In the genomic region with DNA sequence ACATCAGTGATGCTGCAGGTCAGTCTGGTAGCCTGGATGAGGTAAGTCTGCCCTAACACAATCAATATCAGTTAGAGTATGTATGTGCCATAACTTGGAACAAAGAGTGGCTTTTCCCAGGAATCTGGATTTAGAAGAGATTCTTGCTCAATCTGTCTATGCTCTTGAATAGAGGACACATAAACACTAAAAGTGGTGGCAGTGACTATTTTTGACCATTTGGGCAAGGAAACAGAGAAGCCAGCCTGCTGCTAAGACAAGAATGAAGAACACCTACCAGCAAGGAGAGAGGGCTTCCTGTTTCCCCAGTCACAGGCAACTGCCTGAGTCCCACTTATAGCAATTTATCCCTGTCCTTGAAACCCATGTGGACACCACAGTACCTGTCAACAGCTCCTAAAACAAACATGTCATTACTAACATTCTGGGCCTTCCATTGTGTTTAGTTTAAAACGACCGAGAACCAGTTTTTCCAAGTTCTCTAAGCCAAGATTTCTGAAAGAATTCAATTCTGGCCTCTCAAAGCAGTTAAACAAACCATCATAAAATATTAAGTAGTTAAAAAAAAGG, we compare ENCODE assay signal across 19 mouse cellular contexts. TPM values are rescaled to one million over a fixed set of nuclear protein-coding genes. Genes with fewer than 3 reads are reported as not detected.
"Had no signal": no experiment of that assay in that cellular context is flagged by ENCODE, and none has a peak within 500 bp of the region (broad histone marks: within the 10 kb centered on the region; RNA-seq: fewer than 3 reads in every experiment).

No protein-coding gene starts in this region.

- H3K4me2 ChIP-seq: limb, embryonic 12.5 days; liver, embryonic 13.5 days; neural tube, embryonic 15.5 days had no signal

- H3K4me3 ChIP-seq: layer of hippocampus, adult 2 months; limb, embryonic 12.5 days; liver, embryonic 13.5 days; midbrain, embryonic 10.5 days; myocyte; neural tube, embryonic 15.5 days had no signal

- ATAC-seq: liver, postnatal 0 days had no signal

- H3K9ac ChIP-seq: limb, embryonic 12.5 days; liver, embryonic 13.5 days; liver, postnatal 0 days; neural tube, embryonic 15.5 days had no signal

- DNase-seq: kidney, postnatal 10 days; kidney, postnatal 4 days; liver; liver, embryonic 13.5 days; liver, postnatal 0 days; lung, postnatal 14 days; midbrain, embryonic 14.5 days; right cerebral cortex, adult 18-20 months; right cerebral cortex, postnatal 25 days; thymus, postnatal 36 days had no signal

- H3K36me3 ChIP-seq: limb, embryonic 12.5 days; liver, embryonic 13.5 days; midbrain, embryonic 10.5 days; neural tube, embryonic 15.5 days had no signal

- H3K27ac ChIP-seq: layer of hippocampus, adult 2 months; limb, embryonic 12.5 days; liver, embryonic 13.5 days; midbrain, embryonic 10.5 days; neural tube, embryonic 15.5 days had no signal

- H3K9me3 ChIP-seq: limb, embryonic 12.5 days; liver, embryonic 13.5 days; midbrain, embryonic 10.5 days; neural tube, embryonic 15.5 days had no signal

- H3K27me3 ChIP-seq: limb, embryonic 12.5 days; liver, embryonic 13.5 days; neural tube, embryonic 15.5 days had no signal

- H3K4me1 ChIP-seq: limb, embryonic 12.5 days; liver, embryonic 13.5 days; midbrain, embryonic 10.5 days; neural tube, embryonic 15.5 days had no signal

RNA-seq across cellular contexts. Expression of gene Slc35f4, which starts 10.7 kb away (rescaled TPM):
- total RNA-seq: megakaryocyte progenitor cell, adult 5-6 weeks had no signal
- polyA plus RNA-seq: kidney, embryonic 14.5 days; limb, embryonic 12.5 days; liver, embryonic 13.5 days; liver, postnatal 0 days; myocyte; small intestine, adult 2 months; thymus, postnatal 0 days had no signal
